In genomic region chr6:39567528-39567927, GRCm38 (mm10) we compare ENCODE assay signal across 10 mouse cellular contexts. TPM values are rescaled to one million over a fixed set of nuclear protein-coding genes. Genes with fewer than 3 reads are reported as not detected.
DNase-seq lines count a peak whose midpoint lies in the region; ATAC-seq and TF ChIP-seq lines count a peak whose summit lies in the region.
"Had no signal": no experiment of that assay in that cellular context is flagged by ENCODE, and none has a peak within 500 bp of the region (broad histone marks: within the 10 kb centered on the region; RNA-seq: fewer than 3 reads in every experiment).

No protein-coding gene starts in this region.

- H3K27ac ChIP-seq in forebrain, postnatal 0 days (ENCODE audit: low read depth, low read length) = no peak overlapping the region
- H3K27ac ChIP-seq in forebrain, embryonic 15.5 days (replicated peaks) = no peak overlapping the region
- H3K27ac ChIP-seq in midbrain, postnatal 0 days (ENCODE audit: low read depth, low read length) = no peak overlapping the region
- no peak overlapping the region for H3K27ac ChIP-seq in midbrain, embryonic 13.5 days
- H3K27ac ChIP-seq: hindbrain, embryonic 15.5 days had no signal

- H3K4me2 ChIP-seq in forebrain, postnatal 0 days (ENCODE audit: low read depth) = no peak overlapping the region
- no peak overlapping the region for H3K4me2 ChIP-seq in forebrain, embryonic 15.5 days (replicated peaks)
- H3K4me2 ChIP-seq in midbrain, postnatal 0 days (ENCODE audit: low read depth, low read length, poor library complexity, severe bottlenecking) = no peak overlapping the region
- no peak overlapping the region for H3K4me2 ChIP-seq in midbrain, embryonic 13.5 days (replicated peaks)
- H3K4me2 ChIP-seq: hindbrain, embryonic 15.5 days had no signal

- H3K9me3 ChIP-seq in forebrain, postnatal 0 days (ENCODE audit: low read length) = no peaks in the 10 kb centered on the region
- H3K9me3 ChIP-seq in forebrain, embryonic 15.5 days = no peaks in the 10 kb centered on the region
- H3K9me3 ChIP-seq in midbrain, postnatal 0 days (ENCODE audit: low read length) = no peaks in the 10 kb centered on the region
- no peaks in the 10 kb centered on the region for H3K9me3 ChIP-seq in midbrain, embryonic 13.5 days
- H3K9me3 ChIP-seq: hindbrain, embryonic 15.5 days had no signal

- H3K4me3 ChIP-seq in forebrain, postnatal 0 days (ENCODE audit: low read depth, low read length) = no peak overlapping the region
- no peak overlapping the region for H3K4me3 ChIP-seq in forebrain, embryonic 15.5 days
- no peak overlapping the region for H3K4me3 ChIP-seq in midbrain, postnatal 0 days (ENCODE audit: low read depth, low read length)
- H3K4me3 ChIP-seq in midbrain, embryonic 13.5 days (replicated peaks) = no peak overlapping the region
- H3K4me3 ChIP-seq: hindbrain, embryonic 15.5 days; myocyte had no signal

- no peaks in the 10 kb centered on the region for H3K4me1 ChIP-seq in forebrain, postnatal 0 days (ENCODE audit: insufficient read depth)
- H3K4me1 ChIP-seq in forebrain, embryonic 15.5 days = no peaks in the 10 kb centered on the region
- H3K4me1 ChIP-seq in midbrain, postnatal 0 days (ENCODE audit: insufficient read depth, low read length) = no peaks in the 10 kb centered on the region
- H3K4me1 ChIP-seq in midbrain, embryonic 13.5 days (replicated peaks) = 0 out of 2 replicates have a peak, but pooled peaks cover under 1% of the 10 kb centered on the region
- H3K4me1 ChIP-seq: hindbrain, embryonic 15.5 days had no signal

- no peaks in the 10 kb centered on the region for H3K27me3 ChIP-seq in forebrain, postnatal 0 days (ENCODE audit: insufficient read depth, low read length)
- no peaks in the 10 kb centered on the region for H3K27me3 ChIP-seq in forebrain, embryonic 15.5 days
- no peaks in the 10 kb centered on the region for H3K27me3 ChIP-seq in midbrain, postnatal 0 days (ENCODE audit: insufficient read depth, low read length)
- no peaks in the 10 kb centered on the region for H3K27me3 ChIP-seq in midbrain, embryonic 13.5 days
- H3K27me3 ChIP-seq: hindbrain, embryonic 15.5 days had no signal

- peak; percentile 86 for TF ChIP-seq CTCF in forebrain, postnatal 0 days (IDR thresholded peaks at IDR 0.05; ENCODE audit: low read depth)
- TF ChIP-seq CTCF in midbrain, postnatal 0 days (IDR thresholded peaks at IDR 0.05) = peak; percentile 82

- WGBS in forebrain, postnatal 0 days = 10% methylated on average over 5 of the region's 5 CpGs
- 16% methylated on average over 5 of the region's 5 CpGs for WGBS in forebrain, embryonic 15.5 days
- WGBS in midbrain, postnatal 0 days = 17% methylated on average over 5 of the region's 5 CpGs
- 19% methylated on average over 5 of the region's 5 CpGs for WGBS in midbrain, embryonic 13.5 days

- H3K36me3 ChIP-seq in forebrain, postnatal 0 days (ENCODE audit: insufficient read depth) = no peaks in the 10 kb centered on the region
- H3K36me3 ChIP-seq in forebrain, embryonic 15.5 days = no peaks in the 10 kb centered on the region
- no peaks in the 10 kb centered on the region for H3K36me3 ChIP-seq in midbrain, postnatal 0 days (ENCODE audit: insufficient read depth, low read length)
- H3K36me3 ChIP-seq in midbrain, embryonic 13.5 days = no peaks in the 10 kb centered on the region
- H3K36me3 ChIP-seq: hindbrain, embryonic 15.5 days had no signal

- DNase-seq in forebrain, postnatal 0 days = peak; percentile 72
- peak; percentile 69 for DNase-seq in midbrain, postnatal 0 days (ENCODE audit: low spot score)
- peak; percentile 50 for DNase-seq in embryo, embryonic 11.5 days (ENCODE audit: low read depth, low spot score)
- DNase-seq in lung, postnatal 25 days (ENCODE audit: low spot score) = peak; percentile 51
- DNase-seq in urinary bladder, postnatal 4 days (ENCODE audit: low spot score in 2 of 2) = no peak
- no peak for DNase-seq in cerebellum, adult 11 months

- H3K9ac ChIP-seq in forebrain, postnatal 0 days = no peak overlapping the region
- no peak overlapping the region for H3K9ac ChIP-seq in forebrain, embryonic 15.5 days (replicated peaks)
- no peak overlapping the region for H3K9ac ChIP-seq in midbrain, postnatal 0 days (replicated peaks; ENCODE audit: low read length, poor library complexity, severe bottlenecking)
- no peak overlapping the region for H3K9ac ChIP-seq in midbrain, embryonic 13.5 days (replicated peaks)
- H3K9ac ChIP-seq: hindbrain, embryonic 15.5 days had no signal

- ATAC-seq in forebrain, postnatal 0 days = peak; percentile 65
- ATAC-seq in forebrain, embryonic 15.5 days (replicated peaks) = no peak
- no peak for ATAC-seq in midbrain, postnatal 0 days (ENCODE audit: low FRiP score)
- ATAC-seq in midbrain, embryonic 13.5 days = no peak; the same call in 1 of the 2 replicates

RNA-seq across cellular contexts. Expression of gene Adck2, which starts 6.1 kb away (rescaled TPM):
- 17.6 and 21.9 TPM in 2 replicates for total RNA-seq in forebrain, postnatal 0 days (2014; rRNA removed)
- 34.5 and 40.3 TPM in 2 replicates for polyA plus RNA-seq in forebrain, postnatal 0 days (2015; fragmentation: Nextera tagmentation; extraction: Ambion mirVana)
- 49.4 and 55.6 TPM in 2 replicates for polyA plus RNA-seq in forebrain, embryonic 15.5 days (2015; fragmentation: Nextera tagmentation; extraction: Ambion mirVana)
- 16.9 and 31.0 TPM in 2 replicates for total RNA-seq in midbrain, postnatal 0 days (2014; rRNA removed)
- 44.9 and 45.9 TPM in 2 replicates for polyA plus RNA-seq in midbrain, postnatal 0 days (2015; fragmentation: Nextera tagmentation; extraction: Ambion mirVana)
- 41.8 and 45.7 TPM in 2 replicates for polyA plus RNA-seq in midbrain, embryonic 13.5 days (2015; fragmentation: Nextera tagmentation; extraction: Ambion mirVana)

RNA-seq across cellular contexts. Expression of gene Dennd2a, which starts 9.9 kb away (rescaled TPM):
- total RNA-seq in forebrain, postnatal 0 days (2014; rRNA removed) = 11.2 and 13.7 TPM in 2 replicates
- 5.4 and 8.2 TPM in 2 replicates for polyA plus RNA-seq in forebrain, postnatal 0 days (2015; fragmentation: Nextera tagmentation; extraction: Ambion mirVana)
- 14.2 and 14.6 TPM in 2 replicates for polyA plus RNA-seq in forebrain, embryonic 15.5 days (2015; fragmentation: Nextera tagmentation; extraction: Ambion mirVana)
- 15.9 and 22.4 TPM in 2 replicates for total RNA-seq in midbrain, postnatal 0 days (2014; rRNA removed)
- 7.8 and 9.8 TPM in 2 replicates for polyA plus RNA-seq in midbrain, postnatal 0 days (2015; fragmentation: Nextera tagmentation; extraction: Ambion mirVana)
- 32.3 and 38.5 TPM in 2 replicates for polyA plus RNA-seq in midbrain, embryonic 13.5 days (2015; fragmentation: Nextera tagmentation; extraction: Ambion mirVana)

RNA-seq across cellular contexts. Expression of gene Gm42420, which starts 18.0 kb away (rescaled TPM):
- not detected in 2 replicates for total RNA-seq in forebrain, postnatal 0 days (2014; rRNA removed)
- 0.53 and 1.8 TPM in 2 replicates for polyA plus RNA-seq in forebrain, postnatal 0 days (2015; fragmentation: Nextera tagmentation; extraction: Ambion mirVana)
- 2.0 TPM in 1 of 2 replicates, not detected in the other for polyA plus RNA-seq in forebrain, embryonic 15.5 days (2015; fragmentation: Nextera tagmentation; extraction: Ambion mirVana)
- not detected in 2 replicates for total RNA-seq in midbrain, postnatal 0 days (2014; rRNA removed)
- polyA plus RNA-seq in midbrain, postnatal 0 days (2015; fragmentation: Nextera tagmentation; extraction: Ambion mirVana) = 1.5 and 1.8 TPM in 2 replicates
- polyA plus RNA-seq in midbrain, embryonic 13.5 days (2015; fragmentation: Nextera tagmentation; extraction: Ambion mirVana) = 0.85 and 1.6 TPM in 2 replicates

RNA-seq across cellular contexts. Expression of gene Ndufb2, which starts 24.8 kb away (rescaled TPM):
- total RNA-seq in forebrain, postnatal 0 days (2014; rRNA removed) = 220 and 285 TPM in 2 replicates
- 500 and 654 TPM in 2 replicates for polyA plus RNA-seq in forebrain, postnatal 0 days (2015; fragmentation: Nextera tagmentation; extraction: Ambion mirVana)
- polyA plus RNA-seq in forebrain, embryonic 15.5 days (2015; fragmentation: Nextera tagmentation; extraction: Ambion mirVana) = 333 and 354 TPM in 2 replicates
- 234 and 290 TPM in 2 replicates for total RNA-seq in midbrain, postnatal 0 days (2014; rRNA removed)
- 589 and 646 TPM in 2 replicates for polyA plus RNA-seq in midbrain, postnatal 0 days (2015; fragmentation: Nextera tagmentation; extraction: Ambion mirVana)
- polyA plus RNA-seq in midbrain, embryonic 13.5 days (2015; fragmentation: Nextera tagmentation; extraction: Ambion mirVana) = 350 and 365 TPM in 2 replicates

Comparison
In these comparisons a context has a peak if more than half of its experiments do, and no peak if none do; other contexts are left out.
1. DNase-seq: peak in forebrain, postnatal 0 days (single experiment), midbrain, postnatal 0 days (single experiment), embryo, embryonic 11.5 days (single experiment) and lung, postnatal 25 days (single experiment); none in urinary bladder, postnatal 4 days (0 of 2) and cerebellum, adult 11 months (single experiment).